Mouse (Mus musculus) c-Kit-positive CD71-positive TER-119-positive erythroid progenitor cells, embryonic 14.5 days (primary cell): ENCODE results near the gene Ifitm5.
A peak's percentile ranks its signal among the peaks of the same experiment; 100 is the strongest.

Source experiments
- DNase-seq: peaks from one replicate; pipeline ENCODE4 v3.0.0-alpha.2; 2013; ENCODE audit warnings: low spot score

The Ifitm5 gene

GRCm38 (mm10) chr7:140961416-140961815, 11.3 kb upstream of the Ifitm5 start:
- DNase-seq, result no peak

GRCm38 (mm10) chr7:140960026-140960425, 9.9 kb upstream of the Ifitm5 start:
- no peak for DNase-seq

- DNase-seq, result no peak
Measured at GRCm38 (mm10) chr7:140959181-140959901, 9.2 kb upstream of the Ifitm5 start.

- no peak for DNase-seq
Measured at GRCm38 (mm10) chr7:140956556-140956869, 6.4 kb upstream of the Ifitm5 start.

GRCm38 (mm10) chr7:140955758-140956555, 5.9 kb upstream of the Ifitm5 start, which contains the start of the genes Gm45717 and Ifitm2:
Gene Gm45717, minus strand, starts transcription at chr7:140955937.
Gene Ifitm2, minus strand, starts transcription at chr7:140955987.
- DNase-seq, result peak; percentile 32

GRCm38 (mm10) chr7:140955342-140955741, 5.3 kb upstream of the Ifitm5 start:
- no peak for DNase-seq

- no peak for DNase-seq
Measured at GRCm38 (mm10) chr7:140954733-140955071, 4.6 kb upstream of the Ifitm5 start.

GRCm38 (mm10) chr7:140953800-140954732, 4.0 kb upstream of the Ifitm5 start:
- DNase-seq, result no peak

GRCm38 (mm10) chr7:140953133-140953532, 3.0 kb upstream of the Ifitm5 start:
- no peak for DNase-seq

- DNase-seq, result no peak
Measured at GRCm38 (mm10) chr7:140952441-140952840, 2.4 kb upstream of the Ifitm5 start.

GRCm38 (mm10) chr7:140951765-140952164, 1.7 kb upstream of the Ifitm5 start:
- DNase-seq, result no peak

- no peak for DNase-seq
Measured at GRCm38 (mm10) chr7:140951051-140951450, 960 bp upstream of the Ifitm5 start.

- no peak for DNase-seq
Measured at GRCm38 (mm10) chr7:140949255-140949654, 836 bp downstream of the Ifitm5 start.

- no peak for DNase-seq
Measured at GRCm38 (mm10) chr7:140948161-140948560, 1.9 kb downstream of the Ifitm5 start.

- DNase-seq, result no peak
Measured at GRCm38 (mm10) chr7:140946980-140947379, 3.1 kb downstream of the Ifitm5 start.

GRCm38 (mm10) chr7:140946311-140946710, 3.8 kb downstream of the Ifitm5 start:
- DNase-seq, result no peak

GRCm38 (mm10) chr7:140945247-140945646, 4.8 kb downstream of the Ifitm5 start:
- DNase-seq, result no peak

GRCm38 (mm10) chr7:140944236-140944635, 5.9 kb downstream of the Ifitm5 start:
- DNase-seq, result no peak

- DNase-seq, result no peak
Measured at GRCm38 (mm10) chr7:140943356-140943755, 6.7 kb downstream of the Ifitm5 start.

- no peak for DNase-seq
Measured at GRCm38 (mm10) chr7:140942811-140943210, 7.3 kb downstream of the Ifitm5 start.

- DNase-seq, result no peak
Measured at GRCm38 (mm10) chr7:140942341-140942740, 7.8 kb downstream of the Ifitm5 start.
